Mouse (Mus musculus) CH12.LX (cell line): ENCODE data around the gene Gm10203. TPM values are rescaled to one million over a fixed set of nuclear protein-coding genes. Genes with fewer than 3 reads are reported as not detected.

ENCODE experiments used
- DNase-seq: peaks from one replicate; pipeline ENCODE4 v3.0.0-alpha.2; 2013; ENCODE audit errors: extremely low read depth
- H3K27ac ChIP-seq: 2 replicates; pipeline ENCODE4 v1.5.1; 2012; ENCODE audit warnings: low read depth, mild to moderate bottlenecking, control low read depth, moderate library complexity; ENCODE audit not compliant: insufficient read depth
- H3K27me3 ChIP-seq: replicated peaks from 2 replicates; pipeline ENCODE3; 2012; ENCODE audit warnings: inconsistent platforms
- H3K36me3 ChIP-seq, 2 experiments: replicated peaks in 1 of 2; 2 replicates each; pipeline versions ENCODE3 to v1.6.1; 2012; ENCODE audit warnings: inconsistent platforms in 1 of 2, low read length in 1 of 2, mild to moderate bottlenecking in 1 of 2, mixed read lengths in 1 of 2, moderate library complexity in 1 of 2; ENCODE audit not compliant: control insufficient read depth in 1 of 2, insufficient read depth in 1 of 2
- H3K4me1 ChIP-seq, 2 experiments: 2 replicates each; pipeline ENCODE4 v1.6.1; 2012; ENCODE audit warnings: inconsistent platforms in 1 of 2, moderate library complexity in 1 of 2; ENCODE audit not compliant: insufficient read depth in 2 of 2, control insufficient read depth in 1 of 2
- H3K4me2 ChIP-seq: 2 replicates; pipeline ENCODE4 v1.6.1; 2012; ENCODE audit warnings: low read depth, mild to moderate bottlenecking, control low read depth; ENCODE audit not compliant: poor library complexity, insufficient read depth, severe bottlenecking
- H3K4me3 ChIP-seq, 3 experiments: fragments of 150-350 bp in 1 of 3; sonication (generic) in 1 of 3; replicated peaks in 1 of 3; 2 replicates each; pipeline versions ENCODE3 to v1.5.1; 2011 to 2012; ENCODE audit warnings: low read depth in 2 of 3, low read length in 2 of 3, mild to moderate bottlenecking in 2 of 3, moderate library complexity in 2 of 3, control low read depth in 1 of 3, improper control_type of control experiment in 1 of 3, inconsistent platforms in 1 of 3, mixed read lengths in 1 of 3; ENCODE audit not compliant: poor library complexity in 1 of 3
- H3K79me2 ChIP-seq: replicated peaks from 2 replicates; pipeline ENCODE4 v1.6.1; 2012; ENCODE audit warnings: mild to moderate bottlenecking, moderate library complexity; ENCODE audit not compliant: control insufficient read depth, poor library complexity, insufficient read depth, severe bottlenecking; ENCODE audit errors: extremely low read depth
- H3K9ac ChIP-seq: 2 replicates; pipeline ENCODE4 v1.6.1; 2012; ENCODE audit warnings: low read depth, mild to moderate bottlenecking, control low read depth, moderate library complexity; ENCODE audit not compliant: insufficient read depth
- H3K9me3 ChIP-seq: replicated peaks from 2 replicates; pipeline ENCODE3; 2012; ENCODE audit warnings: low read length, inconsistent platforms, mixed read lengths
- CHD1 ChIP-seq: IDR thresholded peaks from 2 replicates; pipeline ENCODE4 v1.6.1; 2012; ENCODE audit warnings: low read depth, low read length, improper control_type of control experiment, inconsistent platforms
- CTCF ChIP-seq, 2 experiments: IDR thresholded peaks in 1 of 2; conservative IDR thresholded peaks in 1 of 2; 2 replicates each; pipeline ENCODE4 v1.5.1; 2011 to 2012; ENCODE audit warnings: low read depth in 2 of 2, low read length in 2 of 2, improper control_type of control experiment in 1 of 2, inconsistent platforms in 1 of 2, mild to moderate bottlenecking in 1 of 2, moderate library complexity in 1 of 2
- EP300 ChIP-seq: IDR thresholded peaks from 2 replicates; pipeline ENCODE4 v1.6.1; 2011; ENCODE audit warnings: low read length, improper control_type of control experiment
- ETS1 ChIP-seq: conservative IDR thresholded peaks from 2 replicates; pipeline ENCODE4 v1.6.1; 2012; ENCODE audit warnings: low read depth, mild to moderate bottlenecking, inconsistent platforms, low read length, improper control_type of control experiment, moderate library complexity
- IRF4 ChIP-seq: IDR thresholded peaks from 2 replicates; pipeline ENCODE4 v1.6.1; 2014; ENCODE audit warnings: low read depth, mild to moderate bottlenecking, inconsistent platforms, low read length, improper control_type of control experiment
- JUND ChIP-seq: conservative IDR thresholded peaks from 2 replicates; pipeline ENCODE4 v1.6.1; 2011; ENCODE audit warnings: low read depth, low read length, improper control_type of control experiment
- KAT2A ChIP-seq: IDR thresholded peaks from 2 replicates; pipeline ENCODE4 v1.6.1; 2012; ENCODE audit warnings: low read length, improper control_type of control experiment, inconsistent platforms; ENCODE audit not compliant: insufficient replicate concordance
- MAFK ChIP-seq: IDR thresholded peaks from 2 replicates; pipeline ENCODE4 v1.6.1; 2011; ENCODE audit warnings: low read length, improper control_type of control experiment; ENCODE audit not compliant: insufficient replicate concordance
- MAX ChIP-seq: IDR thresholded peaks from 2 replicates; pipeline ENCODE4 v1.6.1; 2011; ENCODE audit warnings: low read length, improper control_type of control experiment
- MAZ ChIP-seq: IDR thresholded peaks from 2 replicates; pipeline ENCODE4 v1.6.1; 2012; ENCODE audit warnings: low read depth, mild to moderate bottlenecking, inconsistent platforms, low read length, improper control_type of control experiment, moderate library complexity
- MEF2A ChIP-seq: IDR thresholded peaks from 2 replicates; pipeline ENCODE4 v1.6.1; 2014; ENCODE audit warnings: low read depth, mild to moderate bottlenecking, inconsistent platforms, low read length, improper control_type of control experiment, borderline replicate concordance
- MXI1 ChIP-seq: IDR thresholded peaks from 2 replicates; pipeline ENCODE4 v1.6.1; 2011; ENCODE audit warnings: mild to moderate bottlenecking, low read depth, low read length, improper control_type of control experiment
- MYC ChIP-seq: IDR thresholded peaks from 2 replicates; pipeline ENCODE4 v1.6.1; 2011; ENCODE audit warnings: low read depth, mild to moderate bottlenecking, improper control_type of control experiment, low read length
- NELFE ChIP-seq: IDR thresholded peaks from 2 replicates; pipeline ENCODE4 v1.6.1; 2011; ENCODE audit warnings: low read depth, low read length, improper control_type of control experiment
- NRF1 ChIP-seq: IDR thresholded peaks from 2 replicates; pipeline ENCODE4 v1.6.1; 2014; ENCODE audit warnings: low read depth, mild to moderate bottlenecking, inconsistent platforms, low read length, improper control_type of control experiment, moderate library complexity
- POLR2A ChIP-seq: IDR thresholded peaks from 2 replicates; pipeline ENCODE4 v1.6.1; 2011; ENCODE audit warnings: low read depth, mild to moderate bottlenecking, improper control_type of control experiment, low read length
- RCOR1 ChIP-seq: conservative IDR thresholded peaks from 2 replicates; pipeline ENCODE4 v1.6.1; 2012; ENCODE audit warnings: low read depth, mild to moderate bottlenecking, inconsistent platforms, low read length, improper control_type of control experiment
- TCF12 ChIP-seq: IDR thresholded peaks from 2 replicates; pipeline ENCODE4 v1.6.1; 2014; ENCODE audit warnings: low read depth, mild to moderate bottlenecking, inconsistent platforms, low read length, improper control_type of control experiment
- UBTF ChIP-seq: IDR thresholded peaks from 2 replicates; pipeline ENCODE4 v1.6.1; 2012; ENCODE audit warnings: low read depth, mild to moderate bottlenecking, inconsistent platforms, low read length, improper control_type of control experiment, moderate library complexity
- USF2 ChIP-seq: conservative IDR thresholded peaks from 2 replicates; pipeline ENCODE4 v1.6.1; 2011; ENCODE audit warnings: low read depth, low read length, improper control_type of control experiment
- ZC3H11A ChIP-seq: IDR thresholded peaks from 2 replicates; pipeline ENCODE4 v1.6.1; 2012; ENCODE audit warnings: low read depth, mild to moderate bottlenecking, inconsistent platforms, low read length, improper control_type of control experiment
- ZMIZ1 ChIP-seq: IDR thresholded peaks from 2 replicates; pipeline ENCODE4 v1.6.1; 2012; ENCODE audit warnings: low read depth, mild to moderate bottlenecking, inconsistent platforms, low read length, improper control_type of control experiment
- ZNF384 ChIP-seq: IDR thresholded peaks from 2 replicates; pipeline ENCODE4 v1.6.1; 2012; ENCODE audit warnings: low read depth, low read length, improper control_type of control experiment, inconsistent platforms
- dilution Hi-C: fragments of 300-500 bp; cut with MboI; formaldehyde crosslinking; loops from 2 replicates; pipeline ENCODE4 v1.14.3; 2020; ENCODE audit warnings: low sequenced_read_pairs; ENCODE audit not compliant: extremely low pct_unique_long_range_greater_than_20kb, extremely low pct_ligation_motif_present
- in situ Hi-C: fragments of 300-500 bp; cut with MboI; formaldehyde crosslinking; loops from 3 replicates; pipeline ENCODE4 v1.14.3; 2019; ENCODE audit warnings: low sequenced_read_pairs, low pct_ligation_motif_present, low pct_unique_long_range_greater_than_20kb, mixed read lengths
- polyA plus RNA-seq: library from polyadenylated mRNA; unstranded; fragments of >175 nt; gene quantifications from 2 replicates; pipeline ENCODE4 v1.2.1, GENCODE M21; 2012; ENCODE audit warnings: low read depth; ENCODE audit not compliant: insufficient read length
- total RNA-seq, 2 experiments: library from RNA; depleted of rRNA; stranded (reverse); fragments of 300-350 nt in 1 of 2; fragments of >200 nt in 1 of 2; gene quantifications; 2 replicates each; pipeline ENCODE4 v1.2.3; 2012 to 2014

The Gm10203 gene
- total and polyA plus RNA-seq, 3 experiments, result not detected

DNA sequence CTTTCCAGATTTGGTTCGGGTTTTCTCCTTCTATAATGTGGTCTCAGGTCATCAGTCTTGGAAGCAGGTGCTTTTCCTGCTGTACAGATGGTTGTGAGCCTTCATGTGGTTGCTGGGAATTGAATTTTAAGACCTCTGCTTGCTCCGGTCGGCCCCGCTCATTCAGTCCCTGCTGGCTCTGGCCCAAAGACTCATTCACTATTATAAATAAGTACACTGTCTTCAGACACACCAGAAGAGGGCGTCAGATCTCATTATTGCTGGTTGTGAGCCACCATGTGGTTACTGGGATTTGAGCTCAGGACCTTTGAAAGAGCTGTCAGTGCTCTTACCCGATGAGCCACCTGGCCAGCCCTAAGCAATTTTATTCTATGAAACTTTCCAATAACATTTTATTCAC lies 34.6 kb upstream of the Gm10203 start:
- H3K36me3 ChIP-seq, result no peaks in the 10 kb centered on the region
- H3K9ac ChIP-seq, result no peak overlapping the region
- peaks cover 10% of the 10 kb centered on the region for H3K27me3 ChIP-seq
- peaks cover 31% of the 10 kb centered on the region for H3K79me2 ChIP-seq
- DNase-seq, result no peak
- H3K9me3 ChIP-seq, result peaks cover under 1% of the 10 kb centered on the region
- no peak overlapping the region for H3K27ac ChIP-seq
- in situ Hi-C loops, result no loop called here
- H3K4me1 ChIP-seq, result peaks cover 0 to 43% of the 10 kb centered on the region in 2 experiments; a peak in 2 of 4 replicates
- no peak overlapping the region for H3K4me3 ChIP-seq
- H3K4me2 ChIP-seq, result no peak overlapping the region
- peak in 1 of 2 experiments; percentile 54; a peak in 2 of 4 replicates for TF ChIP-seq CTCF (conservative IDR thresholded peaks at IDR 0.05 in 1 of 2, IDR thresholded peaks at IDR 0.05 in 1 of 2; ENCODE audit: low read depth in 2 of 2, low read length in 2 of 2)
- no peak for TF ChIP-seq IRF4
- no peak for TF ChIP-seq MAX
- no peak for TF ChIP-seq MEF2A
- no peak for TF ChIP-seq NRF1
- no peak for TF ChIP-seq MYC
- dilution Hi-C loops, result no loop called here

DNA sequence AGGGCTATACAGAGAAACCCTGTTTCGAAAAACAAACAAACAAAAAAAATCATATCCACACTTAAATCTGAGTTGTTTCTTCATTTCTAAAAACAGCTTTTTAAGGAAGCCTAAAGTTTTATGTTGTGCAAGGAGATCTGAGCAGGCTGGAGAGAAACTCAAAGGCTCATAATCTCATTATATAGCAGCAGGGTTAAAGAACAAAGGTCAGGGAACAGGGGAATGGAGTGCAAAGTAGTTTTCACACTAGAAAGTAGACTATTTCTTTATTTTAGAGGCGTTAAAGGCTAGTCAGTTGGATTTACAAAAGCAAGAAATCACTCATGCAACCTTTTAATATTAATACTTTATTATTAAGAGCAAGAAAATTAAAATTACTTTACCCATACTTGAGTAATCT lies 33.7 kb upstream of the Gm10203 start:
- dilution Hi-C loops, result no loop called here
- no peak overlapping the region for H3K4me3 ChIP-seq
- H3K9me3 ChIP-seq, result peaks cover 3% of the 10 kb centered on the region
- peaks cover 0 to 47% of the 10 kb centered on the region in 2 experiments; a peak in 2 of 4 replicates for H3K4me1 ChIP-seq
- TF ChIP-seq TCF12, result no peak
- TF ChIP-seq CTCF (conservative IDR thresholded peaks at IDR 0.05 in 1 of 2, IDR thresholded peaks at IDR 0.05 in 1 of 2; ENCODE audit: low read depth in 2 of 2, low read length in 2 of 2), result no peak
- no peak for TF ChIP-seq USF2
- no peak for TF ChIP-seq JUND
- no peak for TF ChIP-seq CHD1
- no peak for TF ChIP-seq NELFE
- TF ChIP-seq NRF1, result no peak
- no peak for TF ChIP-seq KAT2A
- no peak for TF ChIP-seq MXI1
- TF ChIP-seq ZC3H11A, result no peak
- TF ChIP-seq RCOR1, result no peak
- no peak for TF ChIP-seq MAZ
- TF ChIP-seq MYC, result no peak
- TF ChIP-seq ETS1, result no peak
- TF ChIP-seq ZMIZ1, result no peak
- TF ChIP-seq ZNF384, result no peak
- TF ChIP-seq EP300, result no peak
- no peak for TF ChIP-seq POLR2A
- TF ChIP-seq UBTF, result no peak
- no peak for TF ChIP-seq MAFK
- TF ChIP-seq, all 38 proteins: peak for 0
- Histone ChIP-seq H3K4me2 (no peak overlapping the region), H3K9ac (no peak overlapping the region), H3K79me2 (peaks cover 31% of the 10 kb centered on the region), H3K36me3 (no peaks in the 10 kb centered on the region), H3K27ac (no peak overlapping the region), H3K27me3 (peaks cover 18% of the 10 kb centered on the region)
- in situ Hi-C loops, result no loop called here
- no peak for DNase-seq
